Mouse (Mus musculus): Measurements from ENCODE around the gene Hivep3.

The Hivep3 gene

GRCm38 (mm10) chr4:119815793-119816161 lies 82.2 kb downstream of the Hivep3 start:
- DNase-seq (ENCODE audit: low read depth, low spot score) = no peak

GRCm38 (mm10) chr4:119816620-119817356 lies 83.2 kb downstream of the Hivep3 start:
- DNase-seq (ENCODE audit: low read depth, low spot score) = no peak

GRCm38 (mm10) chr4:119825956-119826355 lies 92.4 kb downstream of the Hivep3 start:
- DNase-seq (ENCODE audit: low read depth, low spot score) = no peak

GRCm38 (mm10) chr4:119828386-119828785 lies 94.8 kb downstream of the Hivep3 start:
- DNase-seq (ENCODE audit: low read depth, low spot score) = no peak

GRCm38 (mm10) chr4:119828996-119829395 lies 95.4 kb downstream of the Hivep3 start:
- DNase-seq (ENCODE audit: low read depth, low spot score) = no peak

- no peak for DNase-seq (ENCODE audit: low read depth, low spot score)
These were observed 99.7 kb downstream of the Hivep3 start for GRCm38 (mm10) chr4:119833333-119833732.

GRCm38 (mm10) chr4:119833884-119834283 lies 100.3 kb downstream of the Hivep3 start:
- no peak for DNase-seq (ENCODE audit: low read depth, low spot score)

GRCm38 (mm10) chr4:119836181-119836580 lies 102.6 kb downstream of the Hivep3 start:
- no peak for DNase-seq (ENCODE audit: low read depth, low spot score)

GRCm38 (mm10) chr4:119837505-119838065 lies 104.0 kb downstream of the Hivep3 start:
- no peak for DNase-seq (ENCODE audit: low read depth, low spot score)

- no peak for DNase-seq (ENCODE audit: low read depth, low spot score)
These were observed 104.7 kb downstream of the Hivep3 start for GRCm38 (mm10) chr4:119838308-119838707.

- no peak for DNase-seq (ENCODE audit: low read depth, low spot score)
These were observed 109.7 kb downstream of the Hivep3 start for GRCm38 (mm10) chr4:119843294-119843693.

- DNase-seq (ENCODE audit: low read depth, low spot score) = no peak
These were observed 110.7 kb downstream of the Hivep3 start for GRCm38 (mm10) chr4:119844267-119844666.

- no peak for DNase-seq (ENCODE audit: low read depth, low spot score)
These were observed 112.1 kb downstream of the Hivep3 start for GRCm38 (mm10) chr4:119845596-119846161.

- no peak for DNase-seq (ENCODE audit: low read depth, low spot score)
These were observed 118.9 kb downstream of the Hivep3 start for GRCm38 (mm10) chr4:119852483-119852882.

- DNase-seq (ENCODE audit: low read depth, low spot score) = no peak
These were observed 120.9 kb downstream of the Hivep3 start for GRCm38 (mm10) chr4:119854307-119855144.

- DNase-seq (ENCODE audit: low read depth, low spot score) = no peak
These were observed 125.9 kb downstream of the Hivep3 start for GRCm38 (mm10) chr4:119859454-119859853.

GRCm38 (mm10) chr4:119861001-119861400 lies 127.4 kb downstream of the Hivep3 start:
- DNase-seq (ENCODE audit: low read depth, low spot score) = no peak

- DNase-seq (ENCODE audit: low read depth, low spot score) = no peak
These were observed 132.4 kb downstream of the Hivep3 start for GRCm38 (mm10) chr4:119865827-119866455.

GRCm38 (mm10) chr4:119867132-119867531 lies 133.5 kb downstream of the Hivep3 start:
- no peak for DNase-seq (ENCODE audit: low read depth, low spot score)

GRCm38 (mm10) chr4:119870411-119870810 lies 136.8 kb downstream of the Hivep3 start:
- no peak for DNase-seq (ENCODE audit: low read depth, low spot score)

GRCm38 (mm10) chr4:119871441-119871840 lies 137.9 kb downstream of the Hivep3 start:
- DNase-seq (ENCODE audit: low read depth, low spot score) = no peak
